Mouse (Mus musculus) forebrain, embryonic 16.5 days (tissue): ENCODE data around the gene Cplx1. TPM values are rescaled to one million over a fixed set of nuclear protein-coding genes. Genes with fewer than 3 reads are reported as not detected.

Experiments
- ATAC-seq: fragments of 200-750 bp; cut with Nextera tagmentation; 2 replicates; pipeline ENCODE4 v1.8.0; 2017; ENCODE audit warnings: mild to moderate bottlenecking, moderate library complexity
- H3K27ac ChIP-seq: fragments of 300-500 bp; sonication (generic); 2 replicates; pipeline ENCODE4 v1.5.1; 2014; ENCODE audit warnings: low read length, control low read depth
- H3K27me3 ChIP-seq: fragments of 300-500 bp; sonication (generic); replicated peaks from 2 replicates; pipeline ENCODE4 v1.6.1; 2014; ENCODE audit warnings: low read length; ENCODE audit not compliant: control insufficient read depth, insufficient read depth
- H3K36me3 ChIP-seq: fragments of 300-500 bp; sonication (generic); 2 replicates; pipeline ENCODE4 v1.6.1; 2014; ENCODE audit not compliant: control insufficient read depth, insufficient read depth
- H3K4me1 ChIP-seq: fragments of 300-500 bp; sonication (generic); replicated peaks from 2 replicates; pipeline ENCODE4 v1.6.1; 2014; ENCODE audit warnings: low read length; ENCODE audit not compliant: control insufficient read depth, insufficient read depth
- H3K4me2 ChIP-seq: fragments of 300-500 bp; sonication (generic); 2 replicates; pipeline ENCODE4 v1.6.1; 2014; ENCODE audit warnings: mild to moderate bottlenecking, low read length, control low read depth
- H3K4me3 ChIP-seq: fragments of 300-500 bp; sonication (generic); replicated peaks from 2 replicates; pipeline ENCODE4 v1.5.1; 2014; ENCODE audit warnings: mild to moderate bottlenecking, low read length, control low read depth
- H3K9ac ChIP-seq: fragments of 300-500 bp; sonication (generic); replicated peaks from 2 replicates; pipeline ENCODE4 v1.6.1; 2014; ENCODE audit warnings: low read depth, low read length, control low read depth
- H3K9me3 ChIP-seq: fragments of 300-500 bp; sonication (generic); 2 replicates; pipeline ENCODE4 v1.6.1; 2016; ENCODE audit warnings: low read length; ENCODE audit not compliant: control insufficient read depth
- WGBS: fragments of 180-500 bp; shearing (Covaris S2); extraction: QIAGEN DNeasy Blood & Tissue Kit; methylation state at CpG from one replicate; pipeline ENCODE4 v1.1.7; 2014; 5-methylcytosine and 5-hydroxymethylcytosine counted together
- polyA plus RNA-seq: library from polyadenylated mRNA; unstranded; fragments of >200 nt; fragmentation: Nextera tagmentation; extraction: Ambion mirVana; gene quantifications from 2 replicates; pipeline ENCODE4 v1.2.1, GENCODE M21; 2015

The Cplx1 gene
- polyA plus RNA-seq: 108 and 112 TPM in 2 replicates

- peak within 1 kb of the TSS; percentile 65 for H3K4me3 ChIP-seq
- peak within 1 kb of the TSS; percentile 82 for H3K9ac ChIP-seq
- H3K4me2 ChIP-seq: peak within 1 kb of the TSS; percentile 84
- no peaks in the 10 kb centered on the region for H3K36me3 ChIP-seq
- peaks cover 10% of the 10 kb centered on the region for H3K4me1 ChIP-seq
- peaks cover 7% of the 10 kb centered on the region; the same call in 1 of the 2 replicates for H3K27me3 ChIP-seq
- WGBS: under 1% methylated on average over 56 of the region's 56 CpGs
- peak within 1 kb of the TSS; percentile 24; the same call in 1 of the 2 replicates for H3K27ac ChIP-seq
- H3K9me3 ChIP-seq: no peaks in the 10 kb centered on the region
- peak; percentile 93 for ATAC-seq
Measured at GRCm38 (mm10) chr5:108549489-108550206, at the start of gene Cplx1. TSS of gene Cplx1 (minus strand) at chr5:108550024.

- H3K4me2 ChIP-seq: no peak overlapping the region
- H3K27ac ChIP-seq: no peak overlapping the region
- no peak overlapping the region for H3K4me3 ChIP-seq
- H3K9me3 ChIP-seq: no peaks in the 10 kb centered on the region
- ATAC-seq: no peak; the same call in 1 of the 2 replicates
- peaks cover 34% of the 10 kb centered on the region for H3K36me3 ChIP-seq
- no peak overlapping the region for H3K9ac ChIP-seq
- H3K27me3 ChIP-seq: no peaks in the 10 kb centered on the region
- no peaks in the 10 kb centered on the region for H3K4me1 ChIP-seq
- WGBS: 81% methylated on average over 3 of the region's 3 CpGs
Measured at GRCm38 (mm10) chr5:108581361-108581891, 31.6 kb upstream of the Cplx1 start.

DNA sequence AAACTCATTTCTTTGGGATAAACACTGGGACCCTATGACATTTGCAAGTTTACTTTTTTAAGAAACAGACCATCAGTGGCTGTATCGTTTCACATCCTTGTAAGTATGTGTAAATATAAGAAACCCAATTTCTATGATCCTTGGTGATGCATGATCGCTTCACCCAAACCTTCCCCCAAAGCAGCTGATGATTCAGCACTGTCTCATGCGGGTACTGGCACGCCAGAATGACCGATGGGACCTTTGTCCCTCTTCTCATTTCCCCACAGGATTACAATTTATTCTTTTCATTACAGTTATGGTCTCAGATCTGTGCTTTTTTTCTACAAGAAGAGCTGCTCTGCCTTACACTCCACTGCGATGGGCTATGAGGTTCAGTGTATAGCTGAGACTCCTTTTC lies 23.2 kb upstream of the Cplx1 start:
- H3K36me3 ChIP-seq: peaks cover 43% of the 10 kb centered on the region
- H3K9me3 ChIP-seq: no peaks in the 10 kb centered on the region
- H3K4me2 ChIP-seq: no peak overlapping the region
- no peaks in the 10 kb centered on the region for H3K27me3 ChIP-seq
- H3K9ac ChIP-seq: no peak overlapping the region
- 97% methylated on average over 6 of the region's 6 CpGs for WGBS
- H3K27ac ChIP-seq: no peak overlapping the region
- no peak for ATAC-seq
- H3K4me1 ChIP-seq: no peaks in the 10 kb centered on the region
- H3K4me3 ChIP-seq: no peak overlapping the region

DNA sequence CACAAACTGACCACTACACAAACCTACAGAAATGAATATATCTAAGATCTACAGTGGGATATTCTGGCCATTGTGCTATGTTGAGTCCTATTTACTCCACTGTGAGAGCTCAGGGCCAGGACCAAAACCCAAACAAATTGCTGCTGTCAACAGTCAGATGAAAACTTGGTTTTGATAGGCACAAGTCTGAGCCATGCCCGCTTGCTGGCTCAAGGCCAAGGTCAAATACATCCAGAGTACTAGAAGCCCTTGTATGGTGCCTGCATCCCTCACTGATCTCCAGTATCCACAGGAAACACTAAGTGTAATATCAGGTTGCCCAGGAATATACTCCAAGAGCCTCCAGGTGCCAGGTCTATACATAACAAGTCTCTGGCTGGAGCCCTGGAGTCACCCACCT lies 21.2 kb upstream of the Cplx1 start:
- Histone ChIP-seq H3K4me1 (no peaks in the 10 kb centered on the region), H3K9me3 (no peaks in the 10 kb centered on the region), H3K4me3 (no peak overlapping the region), H3K4me2 (no peak overlapping the region), H3K36me3 (peaks cover 42% of the 10 kb centered on the region), H3K27me3 (no peaks in the 10 kb centered on the region), H3K27ac (no peak overlapping the region), H3K9ac (no peak overlapping the region)
- 94% methylated on average over 1 of the region's 1 CpGs for WGBS
- no peak for ATAC-seq

DNA sequence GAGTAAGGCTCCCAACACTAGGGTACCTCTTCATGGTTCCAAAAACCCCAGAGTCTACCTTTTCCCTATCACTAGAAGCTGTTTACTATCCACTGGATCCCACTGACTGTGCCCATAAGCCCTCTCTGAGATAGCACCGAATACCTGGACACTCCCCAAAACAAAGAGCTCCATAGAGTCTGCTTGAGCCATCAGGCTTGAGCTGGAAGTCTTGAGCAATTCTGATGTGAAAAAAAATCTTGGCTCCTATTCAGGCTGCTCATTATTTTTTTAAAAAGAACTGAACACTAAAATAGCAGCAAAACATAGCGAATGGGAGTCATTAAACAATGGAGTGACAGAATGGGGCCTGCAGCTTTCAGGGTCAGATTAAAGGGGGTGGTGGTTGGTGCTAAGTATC lies 17.3 kb upstream of the Cplx1 start:
- peaks cover 30% of the 10 kb centered on the region for H3K36me3 ChIP-seq

GRCm38 (mm10) chr5:108566523-108566922 lies 16.7 kb upstream of the Cplx1 start:
- peaks cover 29% of the 10 kb centered on the region for H3K36me3 ChIP-seq
- H3K9me3 ChIP-seq: no peaks in the 10 kb centered on the region
- H3K4me2 ChIP-seq: no peak overlapping the region
- H3K27me3 ChIP-seq: no peaks in the 10 kb centered on the region
- WGBS: 93% methylated on average over 4 of the region's 4 CpGs
- H3K4me1 ChIP-seq: no peaks in the 10 kb centered on the region
- no peak overlapping the region for H3K4me3 ChIP-seq
- ATAC-seq: no peak
- no peak overlapping the region for H3K27ac ChIP-seq
- H3K9ac ChIP-seq: no peak overlapping the region

More for the DNA sequence above, 17.3 kb upstream of the Cplx1 start:
- Histone ChIP-seq H3K4me3 (no peak overlapping the region), H3K9me3 (no peaks in the 10 kb centered on the region), H3K27ac (no peak overlapping the region), H3K4me2 (no peak overlapping the region), H3K27me3 (no peaks in the 10 kb centered on the region), H3K4me1 (no peaks in the 10 kb centered on the region), H3K9ac (no peak overlapping the region)
- WGBS: 87% methylated on average over 2 of the region's 2 CpGs
- no peak for ATAC-seq

GRCm38 (mm10) chr5:108565381-108565780 lies 15.6 kb upstream of the Cplx1 start:
- Histone ChIP-seq H3K9me3 (no peaks in the 10 kb centered on the region), H3K27me3 (no peaks in the 10 kb centered on the region), H3K27ac (no peak overlapping the region), H3K4me1 (no peaks in the 10 kb centered on the region), H3K36me3 (peaks cover 25% of the 10 kb centered on the region), H3K4me3 (no peak overlapping the region), H3K9ac (no peak overlapping the region), H3K4me2 (no peak overlapping the region)
- WGBS: 89% methylated on average over 2 of the region's 2 CpGs
- no peak for ATAC-seq

DNA sequence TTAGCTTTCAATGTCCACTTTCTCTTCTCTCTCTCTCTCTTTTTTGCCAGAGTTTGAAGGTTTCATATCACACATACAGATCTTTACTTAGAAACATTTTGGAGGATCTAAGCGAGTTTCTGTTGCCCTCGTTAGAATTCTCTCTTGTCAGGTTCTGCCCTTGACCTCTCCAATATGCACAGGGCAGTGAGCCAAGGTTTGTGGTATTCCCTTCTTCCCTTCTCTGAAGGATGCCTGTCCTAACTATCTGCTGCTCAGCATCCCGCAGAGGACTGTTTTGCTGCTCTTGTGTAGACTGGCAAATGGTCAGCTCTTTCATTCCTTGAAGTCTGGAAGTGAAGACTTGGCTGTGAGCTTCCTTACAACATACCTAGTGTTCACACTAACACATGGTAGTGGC lies 14.5 kb upstream of the Cplx1 start:
- no peak for ATAC-seq
- no peak overlapping the region for H3K4me2 ChIP-seq
- H3K27ac ChIP-seq: no peak overlapping the region
- no peaks in the 10 kb centered on the region for H3K9me3 ChIP-seq
- H3K4me3 ChIP-seq: no peak overlapping the region
- WGBS: 83% methylated on average over 3 of the region's 3 CpGs
- H3K4me1 ChIP-seq: no peaks in the 10 kb centered on the region
- H3K27me3 ChIP-seq: no peaks in the 10 kb centered on the region
- peaks cover 18% of the 10 kb centered on the region for H3K36me3 ChIP-seq
- H3K9ac ChIP-seq: no peak overlapping the region

GRCm38 (mm10) chr5:108562483-108562882 lies 12.7 kb upstream of the Cplx1 start:
- Histone ChIP-seq H3K36me3 (no peaks in the 10 kb centered on the region), H3K27me3 (no peaks in the 10 kb centered on the region), H3K9ac (no peak overlapping the region), H3K4me2 (no peak overlapping the region), H3K9me3 (no peaks in the 10 kb centered on the region), H3K4me1 (no peaks in the 10 kb centered on the region), H3K27ac (no peak overlapping the region), H3K4me3 (no peak overlapping the region)
- WGBS: 100% methylated on average over 2 of the region's 2 CpGs
- ATAC-seq: no peak
